Mouse (Mus musculus): ENCODE measurements at regions not wholly inside any gene's neighbourhood (a gene's known extent, or its start where the extent isn't known, plus 50 kb on each side); places are given as distances from the start of the nearest gene placed in this dataset.
A peak's percentile ranks its signal among the peaks of the same experiment; 100 is the strongest.

DNA sequence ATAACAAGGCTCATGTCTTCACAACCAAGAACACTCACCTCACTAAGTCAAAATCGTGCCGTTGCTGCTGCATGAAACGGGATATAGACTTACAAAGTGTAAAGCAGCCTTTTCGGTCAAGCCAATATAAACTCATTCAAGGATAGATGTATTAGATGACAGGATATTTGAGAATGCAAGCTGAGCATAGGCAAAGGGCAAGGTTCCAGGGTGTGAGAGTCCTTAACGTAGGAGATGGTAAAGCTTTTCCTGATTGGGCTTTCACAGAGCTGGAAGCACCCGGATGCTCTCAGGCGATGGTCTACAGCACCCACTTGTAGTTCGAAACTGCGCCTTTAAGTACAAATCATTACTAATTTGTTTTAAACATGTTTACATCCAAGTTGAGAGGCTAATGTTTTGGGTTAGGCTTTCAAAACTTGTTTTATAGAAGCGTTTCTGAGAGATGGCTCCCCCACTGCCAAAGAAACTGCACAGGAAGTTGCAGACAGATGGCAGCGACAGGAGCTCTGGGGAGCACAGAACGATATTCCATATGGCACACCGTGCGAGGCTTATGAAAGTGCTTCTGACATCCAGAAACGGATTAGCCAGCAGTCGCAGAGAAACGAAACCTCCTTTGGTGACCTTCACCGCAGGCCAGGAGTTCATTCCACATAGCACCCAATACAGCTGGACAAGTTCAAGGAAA is 54.1 kb upstream of the Rell1 start:
- intact Hi-C loops (cut with DNase I): no loop called here
- peak; percentile 64 for DNase-seq

GRCm38 (mm10) chr5:64023324-64023650 is 54.6 kb upstream of the Rell1 start:
- intact Hi-C loops (cut with DNase I): no loop called here
- DNase-seq: no peak

- intact Hi-C loops (cut with DNase I): no loop called here
- no peak for DNase-seq
Measured at GRCm38 (mm10) chr5:64024420-64024819, 55.7 kb upstream of the Rell1 start.

DNA sequence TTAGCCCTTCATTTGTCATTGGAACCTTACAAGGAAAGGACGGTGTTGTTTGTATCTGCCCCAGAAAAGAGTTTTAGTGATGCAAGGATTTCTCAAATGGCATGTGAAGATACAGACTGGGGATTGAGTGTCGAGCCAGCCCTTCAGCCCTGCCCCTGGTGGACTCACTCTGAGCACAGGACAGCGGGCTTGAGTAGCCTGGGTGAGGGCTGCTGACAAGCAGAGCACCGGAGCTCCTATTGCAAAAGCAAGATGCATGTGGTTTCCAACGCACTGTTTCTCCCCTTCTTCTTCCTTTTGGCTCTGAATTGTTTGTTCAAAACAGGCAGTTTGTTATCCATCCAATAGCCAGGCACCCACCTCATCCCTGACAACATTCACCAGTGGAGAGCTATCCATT is 59.0 kb upstream of the Rell1 start:
- intact Hi-C loops (cut with DNase I): no loop called here
- DNase-seq: no peak

DNA sequence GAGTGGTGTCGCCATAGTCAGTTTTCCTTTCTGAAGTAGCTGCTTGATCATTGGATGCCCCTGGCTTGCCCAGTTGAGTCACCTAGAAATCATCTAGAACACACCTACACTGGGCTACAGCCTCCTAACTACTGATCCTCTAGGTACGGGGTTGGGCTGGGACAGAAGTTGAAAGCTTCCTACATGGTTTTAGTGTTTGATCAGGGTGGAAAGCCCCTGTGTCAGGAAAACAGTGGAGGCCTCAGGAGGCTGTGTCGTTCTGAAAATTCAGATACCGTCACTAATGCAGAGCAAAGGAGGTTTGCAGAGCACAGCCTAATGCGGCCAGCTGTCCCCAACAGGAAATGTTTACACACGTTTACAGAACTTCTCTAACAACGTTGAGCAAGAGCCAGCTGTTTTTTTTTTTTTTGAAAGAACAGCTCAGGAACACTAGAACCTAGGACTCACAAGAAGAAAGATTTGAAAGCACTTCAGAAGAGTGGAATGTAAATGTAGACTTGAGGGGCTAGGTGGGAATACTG is 61.0 kb upstream of the Rell1 start:
- DNase-seq: no peak
- intact Hi-C loops (cut with DNase I): no loop called here

GRCm38 (mm10) chr5:64030281-64030960 is 61.7 kb upstream of the Rell1 start:
- intact Hi-C loops (cut with DNase I): no loop called here

DNA sequence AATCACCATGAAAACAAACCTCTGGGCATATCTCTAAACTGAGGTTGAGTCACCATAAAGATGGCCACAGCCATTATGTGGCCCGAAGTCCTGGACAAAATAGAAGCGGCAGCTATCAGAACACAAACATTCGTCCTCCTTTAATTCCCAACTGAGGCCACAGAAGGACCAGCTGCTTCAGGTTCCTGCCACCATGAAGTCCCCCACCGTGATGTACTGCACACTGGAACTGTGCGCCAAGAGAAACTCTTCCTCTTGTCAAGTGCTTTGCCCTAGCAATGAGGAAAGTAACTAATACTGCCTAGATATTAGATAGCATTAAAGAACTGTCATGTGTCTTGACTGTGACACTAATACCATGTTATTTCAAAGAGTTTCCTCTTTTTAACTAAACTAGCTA is 54.4 kb upstream of the Pgm2 start:
- DNase-seq: no peak
- intact Hi-C loops (cut with DNase I): no loop called here

More at GRCm38 (mm10) chr5:64030281-64030960, 61.7 kb upstream of the Rell1 start:
- DNase-seq: no peak

- no peak for DNase-seq
- intact Hi-C loops (cut with DNase I): no loop called here
Measured at GRCm38 (mm10) chr5:64040676-64041075, 52.1 kb upstream of the Pgm2 start.
